Mouse (Mus musculus) olfactory bulb, adult 2 months (tissue): ENCODE measurements around the gene Rab3gap2.

Experiments used
- CTCF ChIP-seq: fragments of 200-500 bp; IDR thresholded peaks from 2 replicates; pipeline ENCODE4 v1.5.1; 2012; ENCODE audit warnings: low read depth, mild to moderate bottlenecking, low read length, moderate library complexity; ENCODE audit not compliant: insufficient read depth
- POLR2A ChIP-seq: fragments of 200-500 bp; IDR thresholded peaks from 2 replicates; pipeline ENCODE4 v1.6.1; 2012; ENCODE audit warnings: mild to moderate bottlenecking, low read depth, low read length, moderate library complexity; ENCODE audit not compliant: insufficient read depth

DNA sequence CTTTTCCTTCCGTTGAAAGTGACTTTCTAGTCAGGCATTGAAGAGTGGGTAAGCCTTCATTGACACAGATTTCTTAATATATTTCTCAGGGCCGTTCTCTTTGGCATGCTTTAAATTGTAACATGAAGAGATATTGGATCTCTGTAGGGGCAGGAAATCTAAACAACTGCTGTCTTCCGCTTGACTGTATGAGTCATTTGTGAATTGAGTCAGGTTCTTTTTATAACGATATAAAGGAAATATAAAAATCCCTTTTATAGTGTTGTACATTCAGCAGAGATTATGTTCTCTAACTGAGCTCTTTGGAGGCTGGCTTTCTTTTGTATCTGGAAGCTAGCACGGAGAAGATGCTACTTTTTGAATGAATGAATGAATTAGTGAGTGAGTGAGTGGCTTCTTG lies 14.0 kb downstream of the Rab3gap2 start:
- no peak for TF ChIP-seq CTCF
- no peak for TF ChIP-seq POLR2A
